8 mouse cellular contexts compared by ENCODE assay signal in the genomic region with DNA sequence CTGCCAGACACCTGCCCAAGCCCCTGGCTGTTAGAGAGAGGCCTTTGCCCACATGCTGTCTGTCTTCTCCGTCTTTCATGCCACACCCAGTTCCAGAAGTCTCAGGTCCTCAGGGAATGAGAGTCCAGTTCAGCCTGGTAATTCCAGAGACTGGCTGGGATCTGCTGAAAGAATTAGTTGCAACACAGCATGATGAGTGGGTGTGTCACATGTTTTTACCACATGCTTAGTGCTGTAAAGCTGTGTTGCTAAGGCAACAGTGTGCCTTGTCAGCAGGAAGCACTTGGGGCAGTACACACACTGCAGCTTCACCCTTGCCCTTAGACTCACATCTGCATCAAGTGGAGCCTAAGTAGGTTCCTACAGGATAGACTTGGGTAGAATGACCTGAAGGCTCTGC. TPM values are rescaled to one million over a fixed set of nuclear protein-coding genes. Genes with fewer than 3 reads are reported as not detected.
DNase-seq lines count a peak whose midpoint lies in the region; TF ChIP-seq lines count a peak whose summit lies in the region.

No protein-coding gene starts in this region.

- H3K9me3 ChIP-seq in CH12.LX (replicated peaks; ENCODE audit: low read length) = no peaks in the 10 kb centered on the region
- H3K9me3 ChIP-seq in hindbrain, embryonic 10.5 days = no peaks in the 10 kb centered on the region

- TF ChIP-seq POLR2A in CH12.LX (IDR thresholded peaks at IDR 0.05; ENCODE audit: low read depth, low read length) = no peak
- TF ChIP-seq POLR2A in lung, adult 2 months (IDR thresholded peaks at IDR 0.05; ENCODE audit: borderline replicate concordance, extremely low read depth, low read depth, low read length) = no peak

- in situ Hi-C loops in CH12.LX (cut with MboI; ENCODE audit: low pct_ligation_motif_present, low pct_unique_long_range_greater_than_20kb, low sequenced_read_pairs) = no loop called here

- H3K4me2 ChIP-seq in CH12.LX (ENCODE audit: insufficient read depth, low read depth, poor library complexity, severe bottlenecking) = no peak overlapping the region

- 37% methylated on average over 1 of the region's 1 CpGs for WGBS in lung, adult 2 months
- 60% methylated on average over 1 of the region's 1 CpGs for WGBS in hindbrain, embryonic 10.5 days

- H3K27ac ChIP-seq in CH12.LX (ENCODE audit: insufficient read depth, low read depth) = no peak overlapping the region
- H3K27ac ChIP-seq in hindbrain, embryonic 10.5 days = no peak overlapping the region

- no peak for TF ChIP-seq CTCF in CH12.LX (conservative IDR thresholded peaks at IDR 0.05 in 1 of 2, IDR thresholded peaks at IDR 0.05 in 1 of 2; ENCODE audit: low read depth in 2 of 2, low read length in 2 of 2)
- TF ChIP-seq CTCF in lung, adult 2 months (IDR thresholded peaks at IDR 0.05; ENCODE audit: insufficient read depth, low read length) = no peak

- no peak overlapping the region for H3K4me3 ChIP-seq in CH12.LX (replicated peaks in 1 of 3; ENCODE audit: low read depth in 2 of 3, low read length in 2 of 3, poor library complexity in 1 of 3)
- no peak overlapping the region for H3K4me3 ChIP-seq in lung, adult 2 months (replicated peaks; ENCODE audit: extremely low read depth, low read depth, low read length)
- no peak overlapping the region for H3K4me3 ChIP-seq in hindbrain, embryonic 10.5 days

- TF ChIP-seq RAD21 in CH12.LX (IDR thresholded peaks at IDR 0.05; ENCODE audit: low read depth, low read length) = no peak

- dilution Hi-C loops in CH12.LX (cut with MboI; ENCODE audit: extremely low pct_ligation_motif_present, extremely low pct_unique_long_range_greater_than_20kb, low sequenced_read_pairs) = no loop called here

- H3K36me3 ChIP-seq in CH12.LX (replicated peaks in 1 of 2; ENCODE audit: control insufficient read depth in 1 of 2, insufficient read depth in 1 of 2, low read length in 1 of 2) = no peaks in the 10 kb centered on the region
- no peaks in the 10 kb centered on the region for H3K36me3 ChIP-seq in hindbrain, embryonic 10.5 days

- TF ChIP-seq EP300 in CH12.LX (IDR thresholded peaks at IDR 0.05; ENCODE audit: low read length) = no peak

- DNase-seq in gastrocnemius, adult 18-20 months (ENCODE audit: low spot score) = peak; percentile 48
- DNase-seq in gastrocnemius, postnatal 4 days (ENCODE audit: low spot score in 2 of 2) = no peak
- DNase-seq in CH12.LX (ENCODE audit: extremely low read depth) = no peak
- DNase-seq in heart, postnatal 10 days = peak; percentile 26 to 39
- peak; percentile 36 for DNase-seq in lung, adult 2 months
- peak; percentile 51 for DNase-seq in telencephalon, adult 2 months (ENCODE audit: low read depth, low spot score)
- no peak for DNase-seq in hindbrain, embryonic 10.5 days (ENCODE audit: low spot score)
- DNase-seq in kidney, postnatal 25 days = no peak

- H3K79me2 ChIP-seq in CH12.LX (replicated peaks; ENCODE audit: control insufficient read depth, extremely low read depth, insufficient read depth, poor library complexity, severe bottlenecking) = no peaks in the 10 kb centered on the region

- peaks cover 11% of the 10 kb centered on the region in 2 experiments for H3K4me1 ChIP-seq in CH12.LX (ENCODE audit: control insufficient read depth in 1 of 2, insufficient read depth in 2 of 2)
- peaks cover 5% of the 10 kb centered on the region for H3K4me1 ChIP-seq in lung, adult 2 months (ENCODE audit: control insufficient read depth, insufficient read depth, low read length)
- H3K4me1 ChIP-seq in hindbrain, embryonic 10.5 days (replicated peaks) = peaks cover 31% of the 10 kb centered on the region

- no peak overlapping the region for H3K9ac ChIP-seq in CH12.LX (ENCODE audit: insufficient read depth, low read depth)

- intact Hi-C loops in heart, postnatal 10 days (cut with DNase I) = no loop called here

- H3K27me3 ChIP-seq in CH12.LX (replicated peaks) = no peaks in the 10 kb centered on the region
- no peaks in the 10 kb centered on the region for H3K27me3 ChIP-seq in hindbrain, embryonic 10.5 days (ENCODE audit: insufficient read depth, poor library complexity, severe bottlenecking)

TF ChIP-seq in CH12.LX, 34 proteins besides CTCF, POLR2A, EP300 and RAD21:
- TF ChIP-seq ZKSCAN1 (IDR thresholded peaks at IDR 0.05; ENCODE audit: borderline replicate concordance, low read depth, low read length) = no peak
- no peak for TF ChIP-seq ELF1 (IDR thresholded peaks at IDR 0.05; ENCODE audit: low read depth, low read length)
- no peak for TF ChIP-seq BHLHE40 (IDR thresholded peaks at IDR 0.05; ENCODE audit: low read depth, low read length)
- no peak for TF ChIP-seq CHD2 (IDR thresholded peaks at IDR 0.05; ENCODE audit: low read length)
- 0 out of 2 replicates have a peak, but pooled peaks have one; percentile 35 for TF ChIP-seq MXI1 (IDR thresholded peaks at IDR 0.05; ENCODE audit: low read depth, low read length)
- no peak for TF ChIP-seq SMC3 (IDR thresholded peaks at IDR 0.05; ENCODE audit: low read depth, low read length)
TF ChIP-seq in CH12.LX: peak in this region for 1.

RNA-seq across cellular contexts. Expression of a gene that starts 40.1 kb away (rescaled TPM):
- total RNA-seq in gastrocnemius, adult 18-20 months (2021) = 1 to 10 TPM; 4.2 to 9.1 TPM
- 10 to 100 TPM; 17.8 to 17.9 TPM for total RNA-seq in gastrocnemius, postnatal 4 days (2021)
- 0.97 and 1.1 TPM in 2 replicates for total RNA-seq in CH12.LX (2012; rRNA removed)
- total RNA-seq in CH12.LX (2014; rRNA removed) = 0.50 and 1.1 TPM in 2 replicates
- 0.33 and 0.53 TPM in 2 replicates for polyA plus RNA-seq in CH12.LX (2012; ENCODE audit: insufficient read length, low read depth)
- 10 to 100 TPM; 21.9 to 26.4 TPM for total RNA-seq in heart, postnatal 10 days (2021)
- 35.1 and 36.0 TPM in 2 replicates for polyA plus RNA-seq in lung, adult 2 months (2012; rRNA removed)
- polyA plus RNA-seq in hindbrain, embryonic 10.5 days (2016; fragmentation: Nextera tagmentation; extraction: Ambion mirVana) = 22.1 and 33.2 TPM in 2 replicates

Comparison
In these comparisons a context has a peak if more than half of its experiments do, and no peak if none do; other contexts are left out.
1. DNase-seq: peak in gastrocnemius, adult 18-20 months (single experiment), heart, postnatal 10 days (2 of 2), lung, adult 2 months (single experiment) and telencephalon, adult 2 months (single experiment); none in gastrocnemius, postnatal 4 days (0 of 2), CH12.LX (single experiment), hindbrain, embryonic 10.5 days (single experiment) and kidney, postnatal 25 days (0 of 2).